Mouse (Mus musculus): ENCODE results near the gene Olfr73. TPM values are rescaled to one million over a fixed set of nuclear protein-coding genes. Genes with fewer than 3 reads are reported as not detected.

The Olfr73 gene
- total and polyA plus RNA-seq, 3 experiments, result not detected

DNA sequence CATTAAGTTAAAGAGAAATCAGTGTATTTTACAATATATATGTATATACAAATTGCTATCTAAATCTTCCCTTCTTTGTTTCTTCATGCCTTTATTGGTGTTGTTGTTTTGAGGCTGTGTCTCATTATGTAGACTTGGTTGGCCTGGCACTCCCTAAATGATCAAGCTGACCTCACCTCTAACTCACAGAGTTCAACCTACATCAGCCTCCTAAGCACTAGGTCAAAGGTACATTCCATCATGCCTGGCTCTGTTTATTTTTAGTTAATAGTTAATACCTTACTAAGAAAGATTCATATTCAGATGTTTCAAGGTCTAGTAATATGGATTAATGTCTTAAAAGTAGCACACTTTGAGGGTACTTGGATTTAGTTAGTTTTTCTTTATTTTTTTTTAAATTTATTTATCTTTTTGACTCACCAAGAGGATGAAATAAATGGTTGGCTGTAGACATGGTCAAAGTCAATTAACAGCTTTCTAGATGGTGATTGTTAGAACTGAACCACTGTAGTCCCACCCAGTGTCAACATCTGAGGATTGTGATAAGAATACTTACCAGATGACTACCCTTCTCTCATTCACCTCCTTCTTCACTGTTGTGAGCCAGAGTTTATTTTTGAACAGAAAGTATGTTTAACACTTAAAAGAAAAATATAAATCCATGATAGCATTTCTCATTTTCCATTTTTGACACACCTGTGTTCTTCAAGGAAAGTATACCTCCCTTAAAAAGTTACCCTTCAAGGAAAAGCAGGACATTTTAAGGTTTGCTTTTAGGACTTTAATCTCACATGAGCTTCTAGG is 29.8 kb downstream of the Olfr73 start, which contains the start of gene Olfr1160:
Gene Olfr1160, minus strand, starts transcription at position 754 of the 804 bp plus-strand sequence.
- Histone ChIP-seq H3K9ac (ENCODE audit: insufficient read depth, low read depth) (no peak within 1 kb of the TSS), H3K27ac (ENCODE audit: insufficient read depth, low read depth) (no peak within 1 kb of the TSS), H3K4me2 (ENCODE audit: insufficient read depth, low read depth, poor library complexity, severe bottlenecking) (no peak within 1 kb of the TSS), H3K4me1 (ENCODE audit: control insufficient read depth in 1 of 2, insufficient read depth in 2 of 2) (no peaks in the 10 kb centered on the region), H3K79me2 (replicated peaks; ENCODE audit: control insufficient read depth, extremely low read depth, insufficient read depth, poor library complexity, severe bottlenecking) (no peaks in the 10 kb centered on the region), H3K27me3 (replicated peaks) (no peaks in the 10 kb centered on the region), H3K36me3 (replicated peaks in 1 of 2; ENCODE audit: control insufficient read depth in 1 of 2, insufficient read depth in 1 of 2, low read length in 1 of 2) (no peaks in the 10 kb centered on the region), H3K9me3 (replicated peaks; ENCODE audit: low read length) (peaks cover 13% of the 10 kb centered on the region), H3K4me3 (replicated peaks in 1 of 3; ENCODE audit: low read depth in 2 of 3, low read length in 2 of 3, poor library complexity in 1 of 3) (no peak within 1 kb of the TSS)
- DNase-seq (ENCODE audit: extremely low read depth), result no peak
- dilution Hi-C loops (cut with MboI; ENCODE audit: extremely low pct_ligation_motif_present, extremely low pct_unique_long_range_greater_than_20kb, low sequenced_read_pairs) (no loop called here), in situ Hi-C loops (cut with MboI; ENCODE audit: low pct_ligation_motif_present, low pct_unique_long_range_greater_than_20kb, low sequenced_read_pairs) (no loop called here)
- TF ChIP-seq UBTF (IDR thresholded peaks at IDR 0.05; ENCODE audit: low read depth, low read length), result no peak
- TF ChIP-seq JUND (conservative IDR thresholded peaks at IDR 0.05; ENCODE audit: low read depth, low read length), result no peak
- no peak for TF ChIP-seq NRF1 (IDR thresholded peaks at IDR 0.05; ENCODE audit: low read depth, low read length)
- no peak for TF ChIP-seq MAX (IDR thresholded peaks at IDR 0.05; ENCODE audit: low read length)
- TF ChIP-seq MXI1 (IDR thresholded peaks at IDR 0.05; ENCODE audit: low read depth, low read length), result no peak
- no peak for TF ChIP-seq GABPA (IDR thresholded peaks at IDR 0.05; ENCODE audit: insufficient replicate concordance, low read depth, low read length)
- TF ChIP-seq KAT2A (IDR thresholded peaks at IDR 0.05; ENCODE audit: insufficient replicate concordance, low read length), result no peak
- no peak for TF ChIP-seq TCF12 (IDR thresholded peaks at IDR 0.05; ENCODE audit: low read depth, low read length)
- TF ChIP-seq USF1 (IDR thresholded peaks at IDR 0.05; ENCODE audit: low read depth, low read length), result no peak
- TF ChIP-seq E2F4 (IDR thresholded peaks at IDR 0.05; ENCODE audit: insufficient replicate concordance, low read depth, low read length), result no peak
- TF ChIP-seq ELF1 (IDR thresholded peaks at IDR 0.05; ENCODE audit: low read depth, low read length), result no peak
- no peak for TF ChIP-seq CHD1 (IDR thresholded peaks at IDR 0.05; ENCODE audit: low read depth, low read length)
- no peak for TF ChIP-seq EP300 (IDR thresholded peaks at IDR 0.05; ENCODE audit: low read length)
- no peak for TF ChIP-seq SIN3A (IDR thresholded peaks at IDR 0.05; ENCODE audit: low read length)
- no peak for TF ChIP-seq MEF2A (IDR thresholded peaks at IDR 0.05; ENCODE audit: borderline replicate concordance, low read depth, low read length)

DNA sequence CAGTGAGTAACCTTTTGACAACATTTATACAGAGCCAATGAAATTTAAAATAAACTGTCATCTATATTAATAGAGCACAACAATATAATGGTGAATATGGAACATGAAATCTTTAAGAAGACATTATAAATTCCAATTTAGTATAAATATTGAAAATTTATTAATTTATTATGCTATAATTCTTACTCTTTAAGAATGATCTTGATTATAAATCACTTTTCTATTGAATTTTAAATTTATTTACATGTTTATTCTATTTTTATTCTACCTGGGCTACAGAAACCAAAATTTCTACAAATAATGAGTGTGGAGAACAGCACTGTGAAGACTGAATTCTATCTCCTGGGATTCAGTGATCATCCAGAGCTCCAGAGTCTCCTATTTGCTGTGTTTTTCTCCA is 47.7 kb downstream of the Olfr73 start, which contains the start of gene Olfr1158:
Gene Olfr1158, plus strand, starts transcription at position 301 of the 400 bp plus-strand sequence.
- H3K4me2 ChIP-seq (ENCODE audit: insufficient read depth, low read depth, poor library complexity, severe bottlenecking), result no peak within 1 kb of the TSS
- no peak within 1 kb of the TSS for H3K27ac ChIP-seq (ENCODE audit: insufficient read depth, low read depth)
- in situ Hi-C loops (cut with MboI; ENCODE audit: low pct_ligation_motif_present, low pct_unique_long_range_greater_than_20kb, low sequenced_read_pairs) (no loop called here), dilution Hi-C loops (cut with MboI; ENCODE audit: extremely low pct_ligation_motif_present, extremely low pct_unique_long_range_greater_than_20kb, low sequenced_read_pairs) (no loop called here)
- H3K36me3 ChIP-seq (replicated peaks in 1 of 2; ENCODE audit: control insufficient read depth in 1 of 2, insufficient read depth in 1 of 2, low read length in 1 of 2), result no peaks in the 10 kb centered on the region
- no peaks in the 10 kb centered on the region for H3K27me3 ChIP-seq (replicated peaks)
- H3K9ac ChIP-seq (ENCODE audit: insufficient read depth, low read depth), result no peak within 1 kb of the TSS
- no peak for DNase-seq (ENCODE audit: extremely low read depth)
- TF ChIP-seq MEF2A (IDR thresholded peaks at IDR 0.05; ENCODE audit: borderline replicate concordance, low read depth, low read length), result no peak
- no peak for TF ChIP-seq TCF12 (IDR thresholded peaks at IDR 0.05; ENCODE audit: low read depth, low read length)
- no peak for TF ChIP-seq CHD2 (IDR thresholded peaks at IDR 0.05; ENCODE audit: low read length)
- TF ChIP-seq MYC (IDR thresholded peaks at IDR 0.05; ENCODE audit: low read depth, low read length), result no peak
- no peak for TF ChIP-seq MAZ (IDR thresholded peaks at IDR 0.05; ENCODE audit: low read depth, low read length)
- no peak for TF ChIP-seq CTCF (conservative IDR thresholded peaks at IDR 0.05 in 1 of 2, IDR thresholded peaks at IDR 0.05 in 1 of 2; ENCODE audit: low read depth in 2 of 2, low read length in 2 of 2)
- TF ChIP-seq SIN3A (IDR thresholded peaks at IDR 0.05; ENCODE audit: low read length), result no peak
- TF ChIP-seq HCFC1 (IDR thresholded peaks at IDR 0.05; ENCODE audit: low read depth, low read length), result no peak
- TF ChIP-seq RAD21 (IDR thresholded peaks at IDR 0.05; ENCODE audit: low read depth, low read length), result no peak
- TF ChIP-seq ZNF384 (IDR thresholded peaks at IDR 0.05; ENCODE audit: low read depth, low read length), result no peak
- TF ChIP-seq JUN (IDR thresholded peaks at IDR 0.05; ENCODE audit: insufficient read depth, low read depth, low read length), result no peak
- TF ChIP-seq ZMIZ1 (IDR thresholded peaks at IDR 0.05; ENCODE audit: low read depth, low read length), result no peak
- TF ChIP-seq ELF1 (IDR thresholded peaks at IDR 0.05; ENCODE audit: low read depth, low read length), result no peak
- H3K4me3 ChIP-seq (replicated peaks in 1 of 3; ENCODE audit: low read depth in 2 of 3, low read length in 2 of 3, poor library complexity in 1 of 3), result no peak within 1 kb of the TSS
- peaks cover 11% of the 10 kb centered on the region for H3K9me3 ChIP-seq (replicated peaks; ENCODE audit: low read length)
- no peaks in the 10 kb centered on the region for H3K79me2 ChIP-seq (replicated peaks; ENCODE audit: control insufficient read depth, extremely low read depth, insufficient read depth, poor library complexity, severe bottlenecking)
- no peaks in the 10 kb centered on the region for H3K4me1 ChIP-seq (ENCODE audit: control insufficient read depth in 1 of 2, insufficient read depth in 2 of 2)

All from CH12.LX (cell line).